Mouse (Mus musculus): ENCODE measurements at regions not wholly inside any gene's neighbourhood (a gene's known extent, or its start where the extent isn't known, plus 50 kb on each side); places are given as distances from the start of the nearest gene placed in this dataset.

DNA sequence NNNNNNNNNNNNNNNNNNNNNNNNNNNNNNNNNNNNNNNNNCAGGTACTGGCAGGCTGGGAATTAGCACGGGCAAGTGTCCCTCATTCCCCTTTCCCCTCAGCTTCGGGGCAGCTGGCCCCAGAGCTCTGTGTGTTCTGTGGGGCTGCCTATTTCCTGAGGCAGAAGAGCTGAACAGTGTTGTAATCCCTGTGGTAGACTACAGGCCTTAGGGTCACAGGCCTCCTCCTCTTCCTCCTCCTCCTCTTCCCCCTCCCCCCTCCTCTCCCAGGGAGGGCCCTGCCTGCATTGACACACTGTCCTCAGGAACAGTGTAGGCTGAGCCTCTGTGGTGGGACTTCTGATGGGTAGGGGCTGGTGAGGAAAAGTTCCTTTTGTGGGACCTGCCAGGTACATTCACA lies 247.7 kb downstream of the Uaca start:
- intact Hi-C loops (cut with DNase I), result loop anchor here (10.0 kb wide), 2 partner anchors 233 to 333 kb away; partner anchors contain the start of gene Tle3
- no peak for DNase-seq

DNA sequence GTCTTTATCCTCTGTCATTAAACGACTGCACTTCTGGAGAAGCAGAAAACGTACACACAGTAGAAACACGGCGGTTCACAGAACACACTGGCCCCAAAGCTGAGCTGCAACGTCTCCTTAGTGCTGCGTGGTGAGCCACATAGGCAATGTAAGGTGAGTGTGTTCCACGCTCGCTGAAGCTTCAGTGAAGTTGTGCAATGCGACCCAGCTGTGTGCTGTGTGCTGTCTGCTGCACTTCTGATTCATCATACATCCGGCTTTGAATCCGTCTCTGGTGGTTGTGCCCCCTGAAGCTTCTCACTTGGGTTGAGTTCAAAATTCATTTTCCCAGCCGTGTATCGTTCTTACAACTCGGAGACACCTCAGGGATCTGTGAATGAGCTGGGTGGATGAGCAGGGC lies 250.6 kb downstream of the Uaca start:
- intact Hi-C loops (cut with DNase I), result loop anchor here (10.0 kb wide), 2 partner anchors 230 to 330 kb away; partner anchors contain the start of gene Tle3
- DNase-seq, result no peak

DNA sequence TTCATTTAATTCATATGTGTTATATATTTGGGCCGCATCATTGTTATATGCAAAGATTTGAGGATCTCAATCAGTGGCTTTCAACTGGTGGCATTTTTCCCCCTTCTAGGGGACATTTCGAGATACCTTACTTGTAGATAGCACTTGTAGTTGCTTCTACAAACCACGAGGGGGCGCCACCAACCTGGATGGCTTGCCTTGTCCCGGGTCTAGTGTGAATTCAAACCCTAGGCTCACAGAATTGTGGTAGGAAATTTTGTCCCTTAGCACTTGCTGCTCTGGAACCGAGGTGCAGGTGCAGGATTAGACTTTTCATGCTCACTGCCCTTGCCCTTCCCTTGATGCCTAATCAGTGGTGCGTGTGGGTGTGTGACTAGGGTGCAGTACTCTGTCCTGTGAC lies 252.2 kb downstream of the Uaca start:
- peak; percentile 85 for DNase-seq
- intact Hi-C loops (cut with DNase I), result loop anchor here (10.0 kb wide), 2 partner anchors 228 to 328 kb away; partner anchors contain the start of gene Tle3

DNA sequence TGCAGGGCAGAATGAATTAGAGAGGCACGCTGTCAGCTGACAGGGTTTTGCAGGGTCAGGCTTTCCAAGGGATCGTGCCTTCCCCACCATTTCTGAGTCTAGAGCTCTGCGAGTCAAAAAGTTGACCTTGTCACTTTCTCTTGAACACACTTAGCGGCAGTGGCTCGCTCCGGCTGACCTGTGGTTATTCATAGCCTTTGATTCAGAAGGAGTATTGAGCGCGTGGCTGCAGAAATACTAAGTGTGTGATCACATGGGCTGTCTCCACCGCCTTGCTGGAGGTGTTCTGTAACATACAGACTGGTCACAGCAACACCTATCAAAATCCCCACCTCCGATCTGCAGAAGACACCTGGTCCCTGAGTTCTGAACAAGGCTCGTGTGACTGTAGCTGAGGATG lies 252.9 kb downstream of the Uaca start:
- DNase-seq, result no peak
- intact Hi-C loops (cut with DNase I), result loop anchor here (10.0 kb wide), 2 partner anchors 228 to 328 kb away; partner anchors contain the start of gene Tle3

DNA sequence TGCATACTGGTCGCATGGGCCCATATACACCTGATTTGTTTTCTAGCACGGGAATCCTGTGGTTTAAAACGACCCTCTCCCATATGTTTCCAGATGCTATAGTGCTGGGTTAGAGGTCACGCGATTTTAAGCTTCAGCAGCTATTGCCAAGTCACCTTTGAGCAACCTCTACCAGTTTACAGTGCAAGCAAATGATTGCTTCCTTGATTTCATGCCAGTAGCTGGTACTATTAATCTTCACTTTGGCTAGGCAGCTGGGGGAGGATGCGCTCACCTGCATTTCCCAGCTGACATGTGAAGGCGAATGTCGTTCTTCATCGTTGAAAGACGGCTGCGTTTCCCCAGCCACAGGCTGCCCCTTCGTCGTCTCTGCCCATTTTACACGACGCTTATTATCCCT lies 254.2 kb downstream of the Uaca start:
- DNase-seq, result no peak
- intact Hi-C loops (cut with DNase I), result loop anchor here (10.0 kb wide), 2 partner anchors 226 to 326 kb away; partner anchors contain the start of gene Tle3

DNA sequence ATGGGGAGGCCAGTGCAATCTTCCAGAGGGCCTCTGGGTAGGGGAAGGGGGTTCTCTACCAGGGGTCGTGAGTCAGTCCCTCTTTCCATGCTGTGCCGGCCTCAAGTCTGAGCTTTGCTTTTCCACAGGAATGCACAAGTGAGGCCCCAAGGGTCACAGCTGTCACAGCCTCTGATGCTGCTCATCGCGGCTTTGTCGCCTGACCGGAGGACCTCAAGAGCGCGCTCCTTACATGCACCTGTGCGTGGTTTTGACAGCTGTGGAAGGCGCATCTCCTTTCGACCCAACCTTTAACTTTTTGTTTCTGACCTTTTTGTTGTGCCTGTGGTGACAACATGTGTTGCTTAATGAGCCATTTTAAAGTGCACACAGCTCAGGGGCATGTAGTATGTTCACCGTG lies 258.3 kb downstream of the Uaca start:
- DNase-seq, result no peak
- intact Hi-C loops (cut with DNase I), result no loop called here

DNA sequence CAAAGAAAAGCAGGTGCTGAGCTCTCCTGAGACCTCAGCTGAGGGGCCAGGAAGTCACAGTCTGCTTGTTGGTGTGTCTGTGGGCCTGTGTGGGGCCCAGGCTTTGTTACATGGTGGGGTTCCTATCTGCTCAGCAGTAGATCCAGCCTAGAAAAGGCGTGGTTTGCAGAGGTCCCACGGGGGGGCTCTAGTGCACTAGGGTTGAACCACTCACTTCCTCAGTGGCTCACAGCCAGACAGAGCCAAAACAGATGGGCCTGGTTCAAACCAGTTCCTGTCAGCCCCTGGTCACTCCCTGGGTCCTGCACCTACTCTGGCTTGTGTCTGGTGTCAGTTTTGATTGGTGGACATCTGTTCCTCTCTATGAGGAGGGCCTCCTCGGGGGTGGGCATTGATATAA lies 260.1 kb downstream of the Uaca start:
- intact Hi-C loops (cut with DNase I), result no loop called here
- peak; percentile 66 for DNase-seq

DNA sequence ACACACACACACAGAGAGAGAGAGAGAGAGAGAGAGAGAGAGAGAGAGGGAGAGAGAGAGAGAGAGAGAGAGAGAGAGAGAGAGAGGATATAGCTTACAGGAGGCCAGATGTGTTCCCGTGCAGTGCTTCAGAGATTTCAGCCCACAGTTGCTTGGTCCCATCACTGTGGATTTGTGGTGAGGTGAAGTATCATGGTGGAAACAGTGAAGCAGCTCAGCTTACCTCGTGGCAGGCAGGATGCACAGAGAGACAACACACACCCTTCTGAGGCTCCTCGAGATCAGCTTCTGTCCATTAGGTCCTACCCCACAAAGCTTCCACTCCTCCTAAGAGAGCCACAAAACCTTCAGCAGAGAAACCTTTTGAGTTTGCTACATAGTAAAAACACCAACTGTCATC lies 261.1 kb downstream of the Uaca start:
- intact Hi-C loops (cut with DNase I), result no loop called here
- no peak for DNase-seq

DNA sequence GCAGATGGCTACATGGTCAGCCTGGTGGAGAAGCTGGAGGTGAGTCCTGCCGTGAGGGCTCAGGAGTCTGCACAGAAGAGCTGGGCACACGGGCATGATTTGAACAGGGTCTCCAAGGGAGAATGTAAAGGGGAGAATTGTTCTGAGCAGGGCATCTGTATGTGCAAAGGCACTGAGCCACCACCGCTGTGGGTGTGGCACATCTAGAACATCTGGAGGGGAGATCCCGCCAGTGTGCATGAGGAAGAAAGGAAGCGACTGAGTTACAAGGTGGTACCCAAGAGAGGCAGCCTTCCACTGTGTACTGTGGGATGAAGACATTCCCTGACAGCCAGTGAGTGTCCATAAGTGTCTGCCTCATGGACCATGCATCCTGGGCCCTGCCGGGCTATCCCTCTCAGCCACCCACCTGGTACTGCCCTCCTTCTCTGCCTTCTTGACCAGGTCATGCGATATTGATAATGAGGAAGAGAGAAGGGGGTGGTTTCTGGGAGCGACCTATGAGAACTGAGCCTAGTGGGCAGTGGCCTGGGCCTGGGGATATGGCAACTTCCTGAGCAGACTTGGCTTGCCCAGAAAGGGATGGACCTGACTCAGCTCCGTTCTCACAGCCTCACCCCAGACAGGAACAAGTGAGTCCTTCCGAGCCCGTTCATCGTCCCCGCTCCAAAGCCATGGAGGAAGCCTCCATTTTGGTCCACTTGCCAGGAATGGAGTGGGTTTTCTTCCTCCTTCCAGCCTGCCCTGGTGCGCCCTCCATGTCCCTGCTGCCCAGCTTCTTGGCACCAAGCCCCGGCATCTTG lies 261.8 kb downstream of the Uaca start:
- intact Hi-C loops (cut with DNase I), result no loop called here
- peak; percentile 71 for DNase-seq

DNA sequence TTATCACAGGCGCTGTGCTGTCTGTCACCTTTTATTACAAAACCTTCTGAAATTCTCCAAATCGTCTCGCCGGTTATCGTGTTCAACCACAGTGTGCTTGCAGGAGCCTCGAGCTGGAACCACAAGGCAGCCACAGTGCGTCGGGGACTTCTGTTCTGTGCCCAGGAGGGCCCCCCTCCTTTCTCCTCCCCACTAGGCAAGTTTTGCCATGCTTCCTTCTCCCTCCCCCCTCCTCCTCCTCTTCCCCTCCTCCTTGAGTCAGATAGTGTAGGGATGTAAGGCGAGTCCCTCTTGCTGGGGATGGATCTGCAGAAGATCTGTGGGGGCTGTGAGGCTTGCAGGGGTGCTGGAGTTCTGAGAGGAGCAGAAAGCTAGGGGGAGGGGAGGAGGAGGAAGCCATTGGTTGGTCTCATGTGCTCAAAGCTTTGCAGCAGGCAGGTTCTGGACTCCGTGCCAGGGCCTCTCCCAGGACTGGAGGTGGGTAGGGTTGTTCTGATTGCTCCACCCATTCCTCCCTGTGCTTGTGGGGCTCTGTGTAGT lies 262.5 kb downstream of the Uaca start:
- intact Hi-C loops (cut with DNase I), result no loop called here
- DNase-seq, result peak; percentile 41

DNA sequence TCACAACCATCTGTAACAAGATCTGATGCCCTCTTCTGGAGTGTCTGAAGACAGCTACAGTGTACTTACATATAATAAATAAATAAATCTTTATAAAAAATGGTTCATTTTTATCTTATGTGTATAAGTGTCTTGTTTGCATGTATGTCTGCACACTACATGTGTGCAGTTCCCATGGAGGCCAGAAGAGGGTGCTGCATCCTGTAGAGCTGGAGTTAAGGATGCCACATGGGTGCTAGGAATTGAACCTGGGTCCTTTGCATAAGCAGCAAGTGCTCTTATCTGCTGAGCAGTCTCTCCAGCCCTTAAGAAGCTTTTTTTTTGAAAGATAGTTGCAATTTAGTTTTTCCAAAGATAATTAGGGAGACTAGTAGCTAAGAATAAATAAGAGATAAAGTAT lies 264.9 kb downstream of the Uaca start:
- intact Hi-C loops (cut with DNase I), result no loop called here
- DNase-seq, result no peak

DNA sequence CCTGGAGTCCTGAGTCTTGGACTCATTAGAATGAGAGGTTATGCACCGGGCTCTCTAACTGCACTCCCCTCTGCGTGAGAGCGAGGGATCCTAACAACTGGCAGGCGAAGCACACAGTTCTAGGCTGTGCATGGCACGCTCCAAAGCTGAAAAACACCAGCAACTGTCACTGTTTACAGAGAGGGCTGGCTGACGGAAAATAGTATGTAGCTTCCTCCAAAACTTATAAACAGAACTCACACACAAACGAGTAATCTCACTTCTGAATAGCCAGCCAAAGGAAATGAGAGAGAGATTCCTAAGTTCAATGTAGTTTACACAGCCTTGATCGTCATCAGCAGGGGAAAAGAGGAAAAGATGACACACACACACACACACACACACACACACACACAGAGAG lies 266.6 kb downstream of the Uaca start:
- intact Hi-C loops (cut with DNase I), result no loop called here

DNA sequence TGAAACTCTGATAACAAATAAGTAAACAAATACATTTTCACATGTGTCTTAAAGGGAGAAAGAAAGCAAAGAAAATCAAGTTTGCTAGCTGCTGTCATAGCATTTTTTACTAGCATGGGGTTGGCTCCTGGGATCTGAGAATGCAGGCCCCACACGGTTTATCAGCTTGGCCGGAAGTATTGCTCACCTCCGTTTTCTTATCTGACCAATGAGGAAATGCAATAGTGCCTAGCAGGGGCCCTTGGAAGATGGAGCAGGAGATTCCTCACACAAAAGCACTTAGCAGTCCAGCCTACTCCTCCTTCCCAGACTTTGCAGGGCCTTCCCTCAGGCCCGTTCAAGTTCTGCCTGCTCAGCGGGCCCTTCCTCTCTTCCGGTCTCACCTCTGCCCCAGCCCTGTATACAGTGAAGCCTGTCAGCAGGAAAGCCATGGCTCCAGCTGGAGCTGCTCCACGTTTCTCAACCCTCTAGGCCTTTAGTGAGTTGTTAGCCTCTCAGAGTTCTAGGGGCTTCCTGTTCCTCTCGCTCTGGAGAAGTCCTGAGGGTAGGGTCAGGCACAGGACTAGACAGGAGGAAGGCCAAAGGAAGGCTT lies 270.5 kb downstream of the Uaca start:
- DNase-seq, result no peak
- intact Hi-C loops (cut with DNase I), result no loop called here

More for the DNA sequence above, 266.6 kb downstream of the Uaca start:
- no peak for DNase-seq

DNA sequence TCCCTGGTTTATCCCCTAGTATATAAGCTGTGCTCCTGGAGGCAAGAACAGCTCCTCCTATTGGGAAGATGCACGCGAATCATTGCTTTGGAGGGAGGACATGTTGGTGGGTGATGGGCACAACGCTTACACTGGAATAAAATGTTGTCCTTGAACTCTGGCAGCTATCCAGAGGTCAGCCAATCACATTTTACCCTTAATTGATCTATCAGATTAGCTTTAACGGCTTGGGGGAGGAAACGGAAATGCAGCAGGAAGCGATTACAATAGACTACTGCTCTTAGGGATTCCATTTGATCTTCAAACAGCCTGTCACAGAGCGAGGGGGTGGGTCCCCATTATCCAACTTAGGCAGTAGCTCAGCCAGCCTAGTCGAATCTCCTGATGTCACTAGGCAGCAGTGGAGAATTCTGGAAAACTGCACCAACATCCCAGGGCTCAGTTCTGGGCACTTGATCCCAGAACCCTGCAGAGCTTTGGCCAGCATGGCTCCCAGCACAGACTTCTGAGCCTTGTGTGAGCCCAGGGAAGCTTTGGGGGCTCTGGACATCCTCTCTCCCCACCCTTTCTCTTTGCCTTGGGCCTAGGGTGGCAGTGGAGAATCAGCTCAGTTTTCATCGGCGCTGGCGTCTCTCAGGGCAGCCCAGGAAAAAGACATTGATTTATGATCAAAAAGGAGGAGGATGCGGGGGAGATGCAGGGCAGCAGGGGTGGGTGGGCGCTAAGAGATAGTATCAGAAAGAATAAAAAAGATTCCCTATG lies 275.4 kb downstream of the Uaca start:
- DNase-seq, result no peak

DNA sequence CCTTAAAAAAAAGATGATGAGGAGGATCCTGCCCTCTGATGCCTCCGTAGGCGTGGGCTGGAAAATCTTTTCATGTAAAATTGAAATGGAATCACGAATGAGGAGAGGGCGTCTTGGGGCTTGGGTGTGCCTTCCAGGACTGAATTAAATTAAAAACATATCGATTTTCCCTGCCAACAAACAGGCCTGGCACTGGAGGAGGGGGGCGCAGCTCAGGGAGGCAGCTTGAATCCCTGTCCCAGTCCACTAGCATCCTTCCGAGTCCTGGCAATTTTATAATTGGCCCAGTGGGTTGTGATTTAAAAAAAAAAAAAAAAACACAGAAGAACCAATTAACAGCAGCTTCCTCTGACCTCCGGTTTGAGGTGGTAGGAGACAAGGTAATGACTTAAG lies 276.0 kb downstream of the Uaca start:
- DNase-seq, result no peak
- intact Hi-C loops (cut with DNase I), result no loop called here

More for the DNA sequence above, 275.4 kb downstream of the Uaca start:
- intact Hi-C loops (cut with DNase I), result no loop called here

DNA sequence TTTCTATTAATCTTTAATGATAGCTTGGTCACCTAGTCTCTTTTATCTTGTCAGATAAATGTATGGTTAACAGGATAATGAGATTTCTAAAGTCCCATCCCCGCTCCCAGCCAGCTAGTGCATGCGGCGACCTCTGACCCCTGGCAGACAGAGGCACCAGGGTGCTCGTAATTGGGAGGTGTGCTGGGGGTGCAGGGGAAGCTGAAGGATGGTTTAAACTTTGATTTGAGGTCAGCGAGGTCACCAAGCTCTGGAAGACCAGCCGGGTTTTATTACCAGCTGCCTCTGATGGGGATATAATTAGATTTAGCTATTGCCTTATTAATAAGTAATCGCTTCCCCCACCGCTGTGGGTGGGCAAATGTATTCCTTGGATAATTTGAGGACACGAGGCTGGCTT lies 276.5 kb downstream of the Uaca start:
- intact Hi-C loops (cut with DNase I), result no loop called here
- DNase-seq, result no peak

DNA sequence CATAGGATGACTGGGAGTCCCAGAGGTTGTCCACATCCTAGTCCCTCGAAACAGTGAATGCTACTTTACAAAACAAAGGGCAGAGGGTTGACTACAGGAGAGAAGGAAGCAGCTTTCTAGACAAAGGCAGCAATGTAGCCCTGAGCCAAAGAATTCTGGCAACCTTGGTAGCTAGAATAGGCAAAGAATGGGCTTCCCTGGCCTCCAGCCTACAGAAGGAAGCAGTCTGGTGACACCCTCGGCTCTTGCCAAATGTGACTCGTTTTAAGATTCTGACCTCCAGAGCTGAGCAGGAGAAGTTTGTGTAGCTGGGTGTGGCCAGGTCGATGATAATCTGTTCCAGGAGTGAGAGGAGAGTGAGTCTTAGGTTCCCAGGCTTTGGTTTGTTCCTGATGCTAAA lies 279.1 kb downstream of the Uaca start:
- intact Hi-C loops (cut with DNase I), result no loop called here
- DNase-seq, result no peak

DNA sequence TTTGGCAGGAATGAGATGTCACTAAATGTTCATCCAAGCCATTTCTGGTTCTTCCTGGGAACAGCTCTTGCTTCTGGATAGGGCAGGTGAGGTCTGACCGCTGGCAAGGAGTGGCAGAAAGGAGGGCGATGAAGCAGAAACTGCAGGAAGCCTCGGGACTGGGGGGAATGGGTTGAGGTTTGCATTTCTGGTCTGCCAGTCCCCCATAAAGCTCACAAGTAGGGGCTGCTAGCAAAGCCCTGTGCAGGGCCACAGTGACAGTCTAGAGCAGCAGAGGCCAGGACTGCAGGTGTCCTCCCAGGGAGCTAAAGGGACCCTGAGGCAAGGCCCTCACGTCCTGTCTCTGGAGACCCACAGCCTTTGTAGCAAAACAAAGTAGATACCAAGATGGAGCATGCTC lies 280.7 kb downstream of the Uaca start:
- no peak for DNase-seq
- intact Hi-C loops (cut with DNase I), result no loop called here

DNA sequence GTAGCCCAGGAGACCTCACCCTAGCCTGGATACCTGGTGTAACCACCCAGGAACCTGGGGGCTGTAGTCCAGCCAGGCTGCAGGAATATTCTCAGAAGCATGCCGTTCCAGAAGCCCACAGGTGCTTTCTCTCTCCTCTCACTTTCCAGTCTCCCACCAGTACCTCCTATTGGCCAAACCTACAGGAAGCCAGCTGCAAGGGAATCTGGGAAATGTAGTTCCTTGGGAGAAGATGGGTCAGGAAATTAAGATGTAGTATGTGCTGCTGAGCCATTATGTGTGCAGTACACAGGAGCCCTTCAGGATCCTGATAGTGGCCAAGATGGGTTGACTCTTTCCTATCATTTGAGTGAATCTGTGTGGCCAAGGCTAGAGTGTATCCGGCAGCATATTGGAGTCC lies 282.8 kb downstream of the Uaca start:
- no peak for DNase-seq
- intact Hi-C loops (cut with DNase I), result no loop called here

DNA sequence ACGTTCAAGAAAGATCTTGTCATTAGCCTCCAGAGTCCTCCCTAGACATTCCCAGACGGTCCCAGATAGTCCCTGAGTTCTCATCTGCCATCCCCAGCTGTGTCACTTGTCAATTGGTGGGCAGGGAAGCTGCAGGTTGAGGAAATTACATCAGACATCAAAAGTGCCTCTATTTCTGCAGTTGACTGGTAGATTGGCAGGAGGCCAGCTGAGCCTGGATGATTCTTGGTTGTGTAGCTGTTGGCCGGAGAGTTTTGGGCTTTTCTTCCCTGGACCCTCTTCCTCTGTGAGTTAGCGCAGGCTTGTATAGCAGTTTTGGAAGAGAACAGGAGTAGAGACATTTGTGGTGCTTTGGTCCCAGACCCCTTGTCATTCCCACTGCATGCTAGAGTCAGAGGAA lies 283.5 kb downstream of the Uaca start:
- DNase-seq, result no peak
- intact Hi-C loops (cut with DNase I), result no loop called here

DNA sequence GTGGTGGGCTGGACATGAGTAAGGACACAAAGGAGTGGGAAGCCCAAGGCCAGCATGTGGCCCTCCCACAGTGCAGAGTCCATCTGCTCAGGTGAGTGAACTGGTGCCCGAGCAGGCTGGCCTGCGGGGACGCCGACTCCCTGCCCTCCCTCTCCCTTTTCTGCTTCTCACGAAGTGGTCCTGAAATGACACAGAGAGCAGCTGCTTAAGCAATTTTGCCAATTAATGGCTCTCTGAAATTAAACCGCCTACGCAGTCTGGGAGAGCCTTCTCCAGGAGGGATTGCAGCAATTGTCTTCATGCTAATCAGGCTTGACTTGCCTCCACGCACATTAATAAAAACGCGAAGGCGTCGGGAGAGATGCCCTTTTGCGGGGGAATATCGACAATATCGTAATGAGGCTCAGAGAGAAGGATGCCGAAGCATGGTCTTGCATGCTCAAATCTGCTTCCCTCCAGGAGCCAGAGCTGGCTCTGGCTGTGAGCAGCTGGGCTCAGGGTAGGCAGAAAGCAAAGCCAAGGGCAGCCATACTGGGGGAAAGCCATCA lies 287.2 kb downstream of the Uaca start:
- DNase-seq, result peak; percentile 51
- intact Hi-C loops (cut with DNase I), result no loop called here

Measured in left cerebral cortex, postnatal 4 days (tissue).